Mouse (Mus musculus): ENCODE results near the gene Ppp1r3e.

Gene Ppp1r3e

GRCm38 (mm10) chr14:54883154-54884021 lies 6.0 kb upstream of the Ppp1r3e start, which contains the start of the genes Bcl2l2 and Gm20521:
Gene Bcl2l2, plus strand, starts transcription at chr14:54883377.
Gene Gm20521, plus strand, starts transcription at chr14:54883441.
- peak; percentile 88 for DNase-seq (ENCODE audit: low spot score)

- DNase-seq (ENCODE audit: low spot score), result peak; percentile 91
These were observed 757 bp downstream of the Ppp1r3e start for GRCm38 (mm10) chr14:54876539-54877047.

- peak; percentile 24 for DNase-seq (ENCODE audit: low spot score)
These were observed 1.4 kb downstream of the Ppp1r3e start for GRCm38 (mm10) chr14:54875844-54876538.

GRCm38 (mm10) chr14:54874165-54874564 lies 3.2 kb downstream of the Ppp1r3e start:
- DNase-seq (ENCODE audit: low spot score), result no peak

GRCm38 (mm10) chr14:54870861-54871260 lies 6.5 kb downstream of the Ppp1r3e start, which contains the start of gene Homez:
Gene Homez, minus strand, starts transcription at chr14:54870961.
- no peak for DNase-seq (ENCODE audit: low spot score)

- DNase-seq (ENCODE audit: low spot score), result no peak
These were observed 9.3 kb downstream of the Ppp1r3e start for GRCm38 (mm10) chr14:54868026-54868425.

- peak; percentile 31 for DNase-seq (ENCODE audit: low spot score)
These were observed 10.4 kb downstream of the Ppp1r3e start for GRCm38 (mm10) chr14:54866936-54867335.

GRCm38 (mm10) chr14:54866268-54866667 lies 11.1 kb downstream of the Ppp1r3e start:
- no peak for DNase-seq (ENCODE audit: low spot score)

- no peak for DNase-seq (ENCODE audit: low spot score)
These were observed 11.7 kb downstream of the Ppp1r3e start for GRCm38 (mm10) chr14:54865626-54866025.

- DNase-seq (ENCODE audit: low spot score), result peak; percentile 37
These were observed 12.9 kb downstream of the Ppp1r3e start for GRCm38 (mm10) chr14:54864313-54865036.

- peak; percentile 97 for DNase-seq (ENCODE audit: low spot score)
These were observed 13.6 kb downstream of the Ppp1r3e start for GRCm38 (mm10) chr14:54863501-54864312.

- DNase-seq (ENCODE audit: low spot score), result peak; percentile 77
These were observed 16.8 kb downstream of the Ppp1r3e start for GRCm38 (mm10) chr14:54860511-54860910.

- DNase-seq (ENCODE audit: low spot score), result no peak
These were observed 19.5 kb downstream of the Ppp1r3e start for GRCm38 (mm10) chr14:54857891-54858290.

- DNase-seq (ENCODE audit: low spot score), result no peak
These were observed 20.6 kb downstream of the Ppp1r3e start for GRCm38 (mm10) chr14:54856703-54857102.

- no peak for DNase-seq (ENCODE audit: low spot score)
These were observed 21.6 kb downstream of the Ppp1r3e start for GRCm38 (mm10) chr14:54855726-54856125.

- peak; percentile 86 for DNase-seq (ENCODE audit: low spot score)
These were observed 33.9 kb downstream of the Ppp1r3e start for GRCm38 (mm10) chr14:54843461-54843860.

GRCm38 (mm10) chr14:54823716-54824115 lies 53.6 kb downstream of the Ppp1r3e start:
- no peak for DNase-seq (ENCODE audit: low spot score)
